Mouse (Mus musculus): ENCODE data around the gene Calm5. TPM values are rescaled to one million over a fixed set of nuclear protein-coding genes. Genes with fewer than 3 reads are reported as not detected.
"Not testable (repeated sequence)": the region's sequence is repeated elsewhere in the genome, so short reads cannot be mapped to it uniquely, and the experiment has no call there.

The Calm5 gene
- polyA plus RNA-seq, 1 experiment from 2014 or later = not detected

GRCm38 (mm10) chr13:3896032-3896431, 42.1 kb downstream of the Calm5 start:
- H3K27me3 ChIP-seq (ENCODE audit: control insufficient read depth, insufficient read depth, low read length) = peaks cover 4% of the 10 kb centered on the region; the same call in 1 of the 2 replicates
- no peak for DNase-seq (ENCODE audit: low spot score)
- no peak overlapping the region for H3K4me3 ChIP-seq (replicated peaks; ENCODE audit: low read length)
- no peak overlapping the region for H3K4me2 ChIP-seq (replicated peaks)
- WGBS = 94% methylated on average over 6 of the region's 6 CpGs
- no peaks in the 10 kb centered on the region for H3K9me3 ChIP-seq (ENCODE audit: control insufficient read depth, low read length)
- H3K4me1 ChIP-seq (replicated peaks; ENCODE audit: control insufficient read depth, insufficient read depth, low read length) = peaks cover 5% of the 10 kb centered on the region; the same call in 1 of the 2 replicates
- no peak overlapping the region for H3K27ac ChIP-seq
- no peaks in the 10 kb centered on the region for H3K36me3 ChIP-seq (replicated peaks; ENCODE audit: control insufficient read depth, insufficient read depth)
- no peak overlapping the region for H3K9ac ChIP-seq
- no peak for ATAC-seq (ENCODE audit: low FRiP score)

- Histone ChIP-seq H3K9me3 (ENCODE audit: control insufficient read depth, low read length) (no peaks in the 10 kb centered on the region), H3K27me3 (ENCODE audit: control insufficient read depth, insufficient read depth, low read length) (peaks cover 4% of the 10 kb centered on the region; the same call in 1 of the 2 replicates), H3K4me1 (replicated peaks; ENCODE audit: control insufficient read depth, insufficient read depth, low read length) (peaks cover 5% of the 10 kb centered on the region; the same call in 1 of the 2 replicates), H3K9ac (no peak overlapping the region), H3K4me3 (replicated peaks; ENCODE audit: low read length) (no peak overlapping the region), H3K27ac (no peak overlapping the region), H3K36me3 (replicated peaks; ENCODE audit: control insufficient read depth, insufficient read depth) (no peaks in the 10 kb centered on the region), H3K4me2 (replicated peaks) (no peak overlapping the region)
- WGBS = 38% methylated on average over 5 of the region's 5 CpGs
- DNase-seq (ENCODE audit: low spot score) (peak; percentile 90), ATAC-seq (ENCODE audit: low FRiP score) (no peak)
These were observed 42.9 kb downstream of the Calm5 start for GRCm38 (mm10) chr13:3896913-3897312.

- H3K4me2 ChIP-seq (replicated peaks); H3K36me3 ChIP-seq (replicated peaks; ENCODE audit: control insufficient read depth, insufficient read depth); H3K4me1 ChIP-seq (replicated peaks; ENCODE audit: control insufficient read depth, insufficient read depth, low read length); H3K4me3 ChIP-seq (replicated peaks; ENCODE audit: low read length); ATAC-seq (ENCODE audit: low FRiP score); H3K27me3 ChIP-seq (ENCODE audit: control insufficient read depth, insufficient read depth, low read length); DNase-seq (ENCODE audit: low spot score); H3K9me3 ChIP-seq (ENCODE audit: control insufficient read depth, low read length); H3K27ac ChIP-seq; H3K9ac ChIP-seq: not testable (repeated sequence)
- 97% methylated on average over 5 of the region's 5 CpGs for WGBS
These were observed 44.2 kb downstream of the Calm5 start for GRCm38 (mm10) chr13:3898202-3898601.

GRCm38 (mm10) chr13:3899301-3899700, 45.3 kb downstream of the Calm5 start:
- H3K27me3 ChIP-seq (ENCODE audit: control insufficient read depth, insufficient read depth, low read length) = no peaks in the 10 kb centered on the region
- H3K4me3 ChIP-seq (replicated peaks; ENCODE audit: low read length) = no peak overlapping the region
- H3K27ac ChIP-seq = no peak overlapping the region
- DNase-seq (ENCODE audit: low spot score) (no peak), ATAC-seq (ENCODE audit: low FRiP score) (no peak)
- no peaks in the 10 kb centered on the region for H3K36me3 ChIP-seq (replicated peaks; ENCODE audit: control insufficient read depth, insufficient read depth)
- no peak overlapping the region for H3K4me2 ChIP-seq (replicated peaks)
- H3K4me1 ChIP-seq (replicated peaks; ENCODE audit: control insufficient read depth, insufficient read depth, low read length) = no peaks in the 10 kb centered on the region
- WGBS = 92% methylated on average over 9 of the region's 9 CpGs
- no peaks in the 10 kb centered on the region for H3K9me3 ChIP-seq (ENCODE audit: control insufficient read depth, low read length)
- H3K9ac ChIP-seq = no peak overlapping the region

Other genes starting within 250 kb of the Calm5 start
- gene Fam208b, start 243.1 kb upstream of the Calm5 start, polyA plus RNA-seq (2014; fragmentation: Nextera tagmentation; extraction: Ambion mirVana) = 17.2 and 22.0 TPM in 2 replicates
- 10.0 and 12.2 TPM in 2 replicates for gene Asb13, start 220.1 kb upstream of the Calm5 start, polyA plus RNA-seq (2014; fragmentation: Nextera tagmentation; extraction: Ambion mirVana)
- gene Calml3, start 49.9 kb upstream of the Calm5 start, polyA plus RNA-seq (2014; fragmentation: Nextera tagmentation; extraction: Ambion mirVana) = not detected in 2 replicates
- not detected in 2 replicates for gene Calm4, start 16.4 kb upstream of the Calm5 start, polyA plus RNA-seq (2014; fragmentation: Nextera tagmentation; extraction: Ambion mirVana)
- gene Net1, start 64.0 kb downstream of the Calm5 start, polyA plus RNA-seq (2014; fragmentation: Nextera tagmentation; extraction: Ambion mirVana) = 10.2 and 12.1 TPM in 2 replicates
- not detected in 2 replicates for gene Tubal3, start 64.1 kb downstream of the Calm5 start, polyA plus RNA-seq (2014; fragmentation: Nextera tagmentation; extraction: Ambion mirVana)
- 0.13 TPM in 1 of 2 replicates, not detected in the other for gene Ucn3, start 91.2 kb downstream of the Calm5 start, polyA plus RNA-seq (2014; fragmentation: Nextera tagmentation; extraction: Ambion mirVana)
- gene Akr1c14, start 194.8 kb downstream of the Calm5 start, polyA plus RNA-seq (2014; fragmentation: Nextera tagmentation; extraction: Ambion mirVana) = 0.55 and 0.95 TPM in 2 replicates

All from hindbrain, embryonic 14.5 days (tissue).